Mouse (Mus musculus) CH12.LX (cell line): Measurements from ENCODE around the gene Supt3. TPM values are rescaled to one million over a fixed set of nuclear protein-coding genes. Genes with fewer than 3 reads are reported as not detected.

Experiments
- DNase-seq: peaks from one replicate; pipeline ENCODE4 v3.0.0-alpha.2; 2013; ENCODE audit errors: extremely low read depth
- H3K27ac ChIP-seq: 2 replicates; pipeline ENCODE4 v1.5.1; 2012; ENCODE audit warnings: low read depth, mild to moderate bottlenecking, control low read depth, moderate library complexity; ENCODE audit not compliant: insufficient read depth
- H3K27me3 ChIP-seq: replicated peaks from 2 replicates; pipeline ENCODE3; 2012; ENCODE audit warnings: inconsistent platforms
- H3K36me3 ChIP-seq, 2 experiments: replicated peaks in 1 of 2; 2 replicates each; pipeline versions ENCODE3 to v1.6.1; 2012; ENCODE audit warnings: inconsistent platforms in 1 of 2, low read length in 1 of 2, mild to moderate bottlenecking in 1 of 2, mixed read lengths in 1 of 2, moderate library complexity in 1 of 2; ENCODE audit not compliant: control insufficient read depth in 1 of 2, insufficient read depth in 1 of 2
- H3K4me1 ChIP-seq, 2 experiments: 2 replicates each; pipeline ENCODE4 v1.6.1; 2012; ENCODE audit warnings: inconsistent platforms in 1 of 2, moderate library complexity in 1 of 2; ENCODE audit not compliant: insufficient read depth in 2 of 2, control insufficient read depth in 1 of 2
- H3K4me2 ChIP-seq: 2 replicates; pipeline ENCODE4 v1.6.1; 2012; ENCODE audit warnings: low read depth, mild to moderate bottlenecking, control low read depth; ENCODE audit not compliant: poor library complexity, insufficient read depth, severe bottlenecking
- H3K4me3 ChIP-seq, 3 experiments: fragments of 150-350 bp in 1 of 3; sonication (generic) in 1 of 3; replicated peaks in 1 of 3; 2 replicates each; pipeline versions ENCODE3 to v1.5.1; 2011 to 2012; ENCODE audit warnings: low read depth in 2 of 3, low read length in 2 of 3, mild to moderate bottlenecking in 2 of 3, moderate library complexity in 2 of 3, control low read depth in 1 of 3, improper control_type of control experiment in 1 of 3, inconsistent platforms in 1 of 3, mixed read lengths in 1 of 3; ENCODE audit not compliant: poor library complexity in 1 of 3
- H3K79me2 ChIP-seq: replicated peaks from 2 replicates; pipeline ENCODE4 v1.6.1; 2012; ENCODE audit warnings: mild to moderate bottlenecking, moderate library complexity; ENCODE audit not compliant: control insufficient read depth, poor library complexity, insufficient read depth, severe bottlenecking; ENCODE audit errors: extremely low read depth
- H3K9ac ChIP-seq: 2 replicates; pipeline ENCODE4 v1.6.1; 2012; ENCODE audit warnings: low read depth, mild to moderate bottlenecking, control low read depth, moderate library complexity; ENCODE audit not compliant: insufficient read depth
- H3K9me3 ChIP-seq: replicated peaks from 2 replicates; pipeline ENCODE3; 2012; ENCODE audit warnings: low read length, inconsistent platforms, mixed read lengths
- CHD2 ChIP-seq: IDR thresholded peaks from 2 replicates; pipeline ENCODE4 v1.6.1; 2011; ENCODE audit warnings: low read length, improper control_type of control experiment
- CTCF ChIP-seq, 2 experiments: IDR thresholded peaks in 1 of 2; conservative IDR thresholded peaks in 1 of 2; 2 replicates each; pipeline ENCODE4 v1.5.1; 2011 to 2012; ENCODE audit warnings: low read depth in 2 of 2, low read length in 2 of 2, improper control_type of control experiment in 1 of 2, inconsistent platforms in 1 of 2, mild to moderate bottlenecking in 1 of 2, moderate library complexity in 1 of 2
- GABPA ChIP-seq: IDR thresholded peaks from 2 replicates; pipeline ENCODE4 v1.6.1; 2012; ENCODE audit warnings: low read depth, low read length, improper control_type of control experiment, inconsistent platforms; ENCODE audit not compliant: insufficient replicate concordance
- MXI1 ChIP-seq: IDR thresholded peaks from 2 replicates; pipeline ENCODE4 v1.6.1; 2011; ENCODE audit warnings: mild to moderate bottlenecking, low read depth, low read length, improper control_type of control experiment
- MYC ChIP-seq: IDR thresholded peaks from 2 replicates; pipeline ENCODE4 v1.6.1; 2011; ENCODE audit warnings: low read depth, mild to moderate bottlenecking, improper control_type of control experiment, low read length
- NELFE ChIP-seq: IDR thresholded peaks from 2 replicates; pipeline ENCODE4 v1.6.1; 2011; ENCODE audit warnings: low read depth, low read length, improper control_type of control experiment
- NRF1 ChIP-seq: IDR thresholded peaks from 2 replicates; pipeline ENCODE4 v1.6.1; 2014; ENCODE audit warnings: low read depth, mild to moderate bottlenecking, inconsistent platforms, low read length, improper control_type of control experiment, moderate library complexity
- POLR2AphosphoS2 ChIP-seq: IDR thresholded peaks from 2 replicates; pipeline ENCODE4 v1.6.1; 2011; ENCODE audit warnings: low read depth, low read length, improper control_type of control experiment
- SMC3 ChIP-seq: IDR thresholded peaks from 2 replicates; pipeline ENCODE4 v1.6.1; 2011; ENCODE audit warnings: low read depth, low read length, improper control_type of control experiment
- UBTF ChIP-seq: IDR thresholded peaks from 2 replicates; pipeline ENCODE4 v1.6.1; 2012; ENCODE audit warnings: low read depth, mild to moderate bottlenecking, inconsistent platforms, low read length, improper control_type of control experiment, moderate library complexity
- USF1 ChIP-seq: IDR thresholded peaks from 2 replicates; pipeline ENCODE4 v1.6.1; 2014; ENCODE audit warnings: low read depth, mild to moderate bottlenecking, inconsistent platforms, low read length, improper control_type of control experiment
- ZKSCAN1 ChIP-seq: IDR thresholded peaks from 2 replicates; pipeline ENCODE4 v1.6.1; 2012; ENCODE audit warnings: low read depth, inconsistent platforms, low read length, improper control_type of control experiment, borderline replicate concordance
- dilution Hi-C: fragments of 300-500 bp; cut with MboI; formaldehyde crosslinking; loops from 2 replicates; pipeline ENCODE4 v1.14.3; 2020; ENCODE audit warnings: low sequenced_read_pairs; ENCODE audit not compliant: extremely low pct_unique_long_range_greater_than_20kb, extremely low pct_ligation_motif_present
- in situ Hi-C: fragments of 300-500 bp; cut with MboI; formaldehyde crosslinking; loops from 3 replicates; pipeline ENCODE4 v1.14.3; 2019; ENCODE audit warnings: low sequenced_read_pairs, low pct_ligation_motif_present, low pct_unique_long_range_greater_than_20kb, mixed read lengths
- polyA plus RNA-seq: library from polyadenylated mRNA; unstranded; fragments of >175 nt; gene quantifications from 2 replicates; pipeline ENCODE4 v1.2.1, GENCODE M21; 2012; ENCODE audit warnings: low read depth; ENCODE audit not compliant: insufficient read length
- total RNA-seq, 2 experiments: library from RNA; depleted of rRNA; stranded (reverse); fragments of 300-350 nt in 1 of 2; fragments of >200 nt in 1 of 2; gene quantifications; 2 replicates each; pipeline ENCODE4 v1.2.3; 2012 to 2014

Gene Supt3
- total and polyA plus RNA-seq, 3 experiments, result 8.3 to 22.7 (median 13.1) TPM

GRCm38 (mm10) chr17:44733544-44734310 is 43.2 kb upstream of the Supt3 start:
- Histone ChIP-seq H3K36me3 (no peaks in the 10 kb centered on the region), H3K9ac (no peak overlapping the region), H3K4me2 (peak overlapping the region; percentile 31), H3K27me3 (peaks cover 12% of the 10 kb centered on the region), H3K27ac (no peak overlapping the region), H3K79me2 (no peaks in the 10 kb centered on the region), H3K4me3 (peak overlapping the region in 2 of 3 experiments; percentile 13 to 80), H3K4me1 (peaks cover under 1 to 3% of the 10 kb centered on the region in 2 experiments; a peak in 3 of 4 replicates), H3K9me3 (peaks cover 8% of the 10 kb centered on the region)
- no peak for DNase-seq
- in situ Hi-C loops (loop anchor here (10.0 to 25.0 kb wide), 4 partner anchors 269 to 654 kb away; no protein-coding TSS in a partner anchor), dilution Hi-C loops (no loop called here)
- TF ChIP-seq MXI1 (no peak), ZKSCAN1 (no peak), GABPA (no peak), NELFE (no peak), POLR2AphosphoS2 (no peak), USF1 (no peak), MYC (no peak), UBTF (no peak)

- TF ChIP-seq NRF1 (0 out of 2 replicates have a peak, but pooled peaks have one; percentile 46), CTCF (conservative IDR thresholded peaks at IDR 0.05 in 1 of 2, IDR thresholded peaks at IDR 0.05 in 1 of 2; ENCODE audit: low read depth in 2 of 2, low read length in 2 of 2) (0 out of 4 replicates have a peak, but pooled peaks of 1 of the 2 experiments have one; percentile 22), CHD2 (no peak), SMC3 (peak; percentile 30)
- H3K79me2 ChIP-seq, result no peaks in the 10 kb centered on the region
- dilution Hi-C loops, result no loop called here
- peaks cover 12% of the 10 kb centered on the region for H3K27me3 ChIP-seq
- peaks cover 0 to 5% of the 10 kb centered on the region in 2 experiments; a peak in 2 of 4 replicates for H3K4me1 ChIP-seq
- DNase-seq, result no peak
- in situ Hi-C loops, result loop anchor here (10.0 to 25.0 kb wide), 4 partner anchors 270 to 653 kb away; no protein-coding TSS in a partner anchor
- H3K27ac ChIP-seq, result no peak overlapping the region
- H3K9ac ChIP-seq, result peak overlapping the region; percentile 72
- H3K9me3 ChIP-seq, result peaks cover 8% of the 10 kb centered on the region
- no peaks in the 10 kb centered on the region for H3K36me3 ChIP-seq
- H3K4me3 ChIP-seq, result peak overlapping the region; percentile 65 to 80 (median 66)
- peak overlapping the region; percentile 31 for H3K4me2 ChIP-seq
These were observed 42.3 kb upstream of the Supt3 start for GRCm38 (mm10) chr17:44734501-44735222.
